13 mouse cellular contexts compared by ENCODE assay signal in the genomic region with DNA sequence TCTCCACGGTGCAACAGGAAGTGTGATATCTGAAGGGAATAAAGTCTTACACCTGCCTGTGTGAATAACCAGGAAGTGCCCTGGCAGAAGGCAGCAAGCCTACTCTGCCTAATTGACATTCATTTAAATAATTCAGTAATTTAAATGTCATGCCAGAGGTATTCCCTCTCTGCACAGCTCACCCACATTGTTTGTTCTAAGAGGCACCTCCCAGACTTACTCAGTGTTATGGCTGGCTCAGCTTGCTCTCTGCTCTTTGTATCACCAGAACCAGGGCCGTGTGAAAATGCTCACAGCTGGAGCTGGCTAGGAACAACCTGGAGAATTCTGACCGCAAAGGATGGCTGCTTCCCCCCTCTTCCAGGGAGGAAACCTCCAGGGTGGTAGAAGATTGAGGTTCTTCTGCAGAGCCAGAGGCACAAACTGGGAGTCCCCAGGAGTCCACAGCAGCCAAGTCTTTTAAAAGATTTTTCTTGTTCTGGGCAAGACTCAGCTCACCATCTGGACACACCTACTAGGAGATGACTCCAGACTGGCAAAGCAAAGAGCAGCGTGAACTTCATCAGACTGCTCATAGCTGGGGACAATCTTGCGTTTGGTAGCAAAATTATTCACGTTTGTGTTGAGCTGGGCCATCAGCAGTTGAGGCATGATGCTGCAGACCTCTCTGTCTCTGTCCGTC. TPM values are rescaled to one million over a fixed set of nuclear protein-coding genes. Genes with fewer than 3 reads are reported as not detected.
A peak's percentile ranks its signal among the peaks of the same experiment; 100 is the strongest.
DNase-seq lines count a peak whose midpoint lies in the region; ATAC-seq lines count a peak whose summit lies in the region.
"Had no signal": no experiment of that assay in that cellular context is flagged by ENCODE, and none has a peak within 500 bp of the region (broad histone marks: within the 10 kb centered on the region; RNA-seq: fewer than 3 reads in every experiment).

No protein-coding gene starts in this region.

- H3K4me1 ChIP-seq in heart, embryonic 15.5 days (replicated peaks): peaks cover 58% of the 10 kb centered on the region
- peaks cover 8% of the 10 kb centered on the region; the same call in 1 of the 2 replicates for H3K4me1 ChIP-seq in neural tube, embryonic 14.5 days (ENCODE audit: control insufficient read depth, insufficient read depth, low read length)
- H3K4me1 ChIP-seq in neural tube, embryonic 15.5 days: peaks cover 27% of the 10 kb centered on the region
- peaks cover 35% of the 10 kb centered on the region for H3K4me1 ChIP-seq in forebrain, embryonic 13.5 days
- peaks cover 32% of the 10 kb centered on the region for H3K4me1 ChIP-seq in stomach, embryonic 15.5 days
- H3K4me1 ChIP-seq in liver, embryonic 11.5 days (replicated peaks; ENCODE audit: control insufficient read depth, insufficient read depth, low read length): no peaks in the 10 kb centered on the region; the same call in 1 of the 2 replicates
- H3K4me1 ChIP-seq: neural tube, embryonic 12.5 days had no signal

- ATAC-seq in heart, embryonic 15.5 days (replicated peaks; ENCODE audit: insufficient number of reproducible peaks, insufficient read depth, low FRiP score, low read depth): no peak
- peak; percentile 41; the same call in 1 of the 2 replicates for ATAC-seq in neural tube, embryonic 14.5 days (ENCODE audit: low read depth)
- ATAC-seq in neural tube, embryonic 15.5 days (ENCODE audit: low FRiP score): no peak
- ATAC-seq in forebrain, embryonic 13.5 days: peak; percentile 60
- no peak for ATAC-seq in stomach, embryonic 15.5 days (ENCODE audit: insufficient read depth, low FRiP score, low read depth)
- ATAC-seq in liver, embryonic 11.5 days (replicated peaks; ENCODE audit: low FRiP score): no peak

- DNase-seq in heart, adult 8-10 months (ENCODE audit: low spot score): no peak
- DNase-seq in liver, embryonic 11.5 days (ENCODE audit: low spot score): no peak
- DNase-seq in kidney, postnatal 4 days: no peak
- DNase-seq: kidney, adult 18-20 months had no signal

- peak overlapping the region; percentile 67 for H3K27ac ChIP-seq in heart, embryonic 15.5 days
- H3K27ac ChIP-seq in neural tube, embryonic 14.5 days (ENCODE audit: low read depth, low read length): no peak overlapping the region
- H3K27ac ChIP-seq in neural tube, embryonic 15.5 days (replicated peaks): no peak overlapping the region
- peak overlapping the region; percentile 69 for H3K27ac ChIP-seq in forebrain, embryonic 13.5 days
- peak overlapping the region; percentile 71 for H3K27ac ChIP-seq in stomach, embryonic 15.5 days
- no peak overlapping the region for H3K27ac ChIP-seq in liver, embryonic 11.5 days (ENCODE audit: low read depth, low read length)
- H3K27ac ChIP-seq: lung, embryonic 15.5 days; neural tube, embryonic 12.5 days had no signal

- no peak overlapping the region for H3K9ac ChIP-seq in heart, embryonic 15.5 days
- no peak overlapping the region for H3K9ac ChIP-seq in neural tube, embryonic 14.5 days (replicated peaks; ENCODE audit: low read depth, low read length)
- H3K9ac ChIP-seq in neural tube, embryonic 15.5 days (replicated peaks): no peak overlapping the region
- no peak overlapping the region for H3K9ac ChIP-seq in forebrain, embryonic 13.5 days
- no peak overlapping the region for H3K9ac ChIP-seq in stomach, embryonic 15.5 days
- H3K9ac ChIP-seq in liver, embryonic 11.5 days (ENCODE audit: low read depth, low read length): no peak overlapping the region
- H3K9ac ChIP-seq: lung, embryonic 15.5 days; neural tube, embryonic 12.5 days had no signal

- H3K4me3 ChIP-seq in heart, embryonic 15.5 days: no peak overlapping the region
- no peak overlapping the region for H3K4me3 ChIP-seq in neural tube, embryonic 14.5 days (ENCODE audit: low read depth, low read length)
- no peak overlapping the region for H3K4me3 ChIP-seq in neural tube, embryonic 15.5 days (replicated peaks)
- H3K4me3 ChIP-seq in forebrain, embryonic 13.5 days: no peak overlapping the region
- no peak overlapping the region for H3K4me3 ChIP-seq in stomach, embryonic 15.5 days (replicated peaks)
- H3K4me3 ChIP-seq in liver, embryonic 11.5 days (ENCODE audit: low read depth, low read length): no peak overlapping the region
- H3K4me3 ChIP-seq: lung, embryonic 15.5 days; neural tube, embryonic 12.5 days had no signal

- no peaks in the 10 kb centered on the region for H3K9me3 ChIP-seq in heart, embryonic 15.5 days (replicated peaks)
- H3K9me3 ChIP-seq in neural tube, embryonic 14.5 days (ENCODE audit: control insufficient read depth, low read length): no peaks in the 10 kb centered on the region
- H3K9me3 ChIP-seq in neural tube, embryonic 15.5 days (replicated peaks): no peaks in the 10 kb centered on the region
- H3K9me3 ChIP-seq in forebrain, embryonic 13.5 days (replicated peaks): no peaks in the 10 kb centered on the region
- H3K9me3 ChIP-seq in stomach, embryonic 15.5 days: no peaks in the 10 kb centered on the region
- no peaks in the 10 kb centered on the region for H3K9me3 ChIP-seq in liver, embryonic 11.5 days (ENCODE audit: control insufficient read depth, low read length)
- H3K9me3 ChIP-seq: lung, embryonic 15.5 days; neural tube, embryonic 12.5 days had no signal

- peaks cover 2% of the 10 kb centered on the region; the same call in 1 of the 2 replicates for H3K36me3 ChIP-seq in heart, embryonic 15.5 days
- no peaks in the 10 kb centered on the region for H3K36me3 ChIP-seq in neural tube, embryonic 14.5 days (ENCODE audit: control insufficient read depth, insufficient read depth, low read length)
- H3K36me3 ChIP-seq in neural tube, embryonic 15.5 days: no peaks in the 10 kb centered on the region
- H3K36me3 ChIP-seq in forebrain, embryonic 13.5 days (ENCODE audit: poor library complexity, severe bottlenecking): 0 out of 2 replicates have a peak, but pooled peaks cover 3% of the 10 kb centered on the region
- no peaks in the 10 kb centered on the region for H3K36me3 ChIP-seq in stomach, embryonic 15.5 days
- H3K36me3 ChIP-seq in liver, embryonic 11.5 days (ENCODE audit: control insufficient read depth, insufficient read depth, low read length): no peaks in the 10 kb centered on the region; the same call in 1 of the 2 replicates
- H3K36me3 ChIP-seq: lung, embryonic 15.5 days; neural tube, embryonic 12.5 days had no signal

- H3K4me2 ChIP-seq in heart, embryonic 15.5 days: no peak overlapping the region
- no peak overlapping the region for H3K4me2 ChIP-seq in neural tube, embryonic 14.5 days (ENCODE audit: low read depth, low read length)
- H3K4me2 ChIP-seq in neural tube, embryonic 15.5 days: no peak overlapping the region
- H3K4me2 ChIP-seq in forebrain, embryonic 13.5 days: no peak overlapping the region
- H3K4me2 ChIP-seq in stomach, embryonic 15.5 days: no peak overlapping the region
- no peak overlapping the region for H3K4me2 ChIP-seq in liver, embryonic 11.5 days
- H3K4me2 ChIP-seq: lung, embryonic 15.5 days; neural tube, embryonic 12.5 days had no signal

- H3K27me3 ChIP-seq in heart, embryonic 15.5 days: no peaks in the 10 kb centered on the region
- no peaks in the 10 kb centered on the region for H3K27me3 ChIP-seq in neural tube, embryonic 14.5 days (ENCODE audit: control insufficient read depth, insufficient read depth, low read length)
- no peaks in the 10 kb centered on the region for H3K27me3 ChIP-seq in neural tube, embryonic 15.5 days (replicated peaks)
- no peaks in the 10 kb centered on the region for H3K27me3 ChIP-seq in forebrain, embryonic 13.5 days
- H3K27me3 ChIP-seq in stomach, embryonic 15.5 days (replicated peaks): no peaks in the 10 kb centered on the region
- H3K27me3 ChIP-seq in liver, embryonic 11.5 days (replicated peaks; ENCODE audit: control insufficient read depth, insufficient read depth, low read length): no peaks in the 10 kb centered on the region
- H3K27me3 ChIP-seq: lung, embryonic 15.5 days; neural tube, embryonic 12.5 days had no signal

- WGBS in heart, embryonic 15.5 days: 28% methylated on average over 7 of the region's 7 CpGs
- 67% methylated on average over 7 of the region's 7 CpGs for WGBS in neural tube, embryonic 14.5 days
- WGBS in neural tube, embryonic 15.5 days: 70% methylated on average over 7 of the region's 7 CpGs
- 60% methylated on average over 7 of the region's 7 CpGs for WGBS in forebrain, embryonic 13.5 days
- WGBS in stomach, embryonic 15.5 days: 41% methylated on average over 7 of the region's 7 CpGs
- WGBS in liver, embryonic 11.5 days: 61% methylated on average over 7 of the region's 7 CpGs

RNA-seq across cellular contexts. Expression of gene Gm17409, which starts 14.5 kb away (rescaled TPM):
- not detected in 2 replicates for polyA plus RNA-seq in heart, embryonic 15.5 days (2015; fragmentation: Nextera tagmentation; extraction: Ambion mirVana)
- not detected for total RNA-seq in heart, adult 8-10 months (2022)
- polyA plus RNA-seq in neural tube, embryonic 14.5 days (2014; fragmentation: Nextera tagmentation; extraction: Ambion mirVana): 0.21 TPM in 1 of 2 replicates, not detected in the other
- not detected in 2 replicates for polyA plus RNA-seq in neural tube, embryonic 15.5 days (2015; fragmentation: Nextera tagmentation; extraction: Ambion mirVana)
- polyA plus RNA-seq in forebrain, embryonic 13.5 days (2015; fragmentation: Nextera tagmentation; extraction: Ambion mirVana): not detected in 2 replicates
- polyA plus RNA-seq in stomach, embryonic 15.5 days (2015; fragmentation: Nextera tagmentation; extraction: Ambion mirVana): not detected in 2 replicates
- not detected in 2 replicates for polyA plus RNA-seq in liver, embryonic 11.5 days (2014; fragmentation: Nextera tagmentation; extraction: Ambion mirVana)
- total RNA-seq: adrenal gland, adult 18-20 months; left cerebral cortex, adult 8-10 months had no signal
- polyA plus RNA-seq: lung, embryonic 15.5 days; neural tube, embryonic 12.5 days had no signal

Comparison
In these comparisons a context has a peak if more than half of its experiments do, and no peak if none do; other contexts are left out.
1. ATAC-seq: peak in neural tube, embryonic 14.5 days (single experiment) and forebrain, embryonic 13.5 days (single experiment); none in heart, embryonic 15.5 days (single experiment), neural tube, embryonic 15.5 days (single experiment), stomach, embryonic 15.5 days (single experiment) and liver, embryonic 11.5 days (single experiment).
2. H3K27ac ChIP-seq: peak in heart, embryonic 15.5 days (single experiment), forebrain, embryonic 13.5 days (single experiment) and stomach, embryonic 15.5 days (single experiment); none in neural tube, embryonic 14.5 days (single experiment), neural tube, embryonic 15.5 days (single experiment) and liver, embryonic 11.5 days (single experiment).